Mouse (Mus musculus) embryonic facial prominence, embryonic 11.5 days (tissue): ENCODE data around the gene Rmnd5b. TPM values are rescaled to one million over a fixed set of nuclear protein-coding genes. Genes with fewer than 3 reads are reported as not detected.
"Not testable (repeated sequence)": the region's sequence is repeated elsewhere in the genome, so short reads cannot be mapped to it uniquely, and the experiment has no call there.

Source experiments
- ATAC-seq: fragments of 200-750 bp; cut with Nextera tagmentation; replicated peaks from 2 replicates; pipeline ENCODE4 v1.8.0; 2017; ENCODE audit warnings: low read depth; ENCODE audit not compliant: insufficient number of reproducible peaks, low FRiP score, low TSS enrichment
- DNase-seq: peaks from one replicate; pipeline ENCODE4 v3.0.0-alpha.2; 2015; ENCODE audit warnings: low spot score
- H3K27ac ChIP-seq: fragments of 300-500 bp; sonication (generic); replicated peaks from 2 replicates; pipeline ENCODE4 v1.5.1; 2014; ENCODE audit warnings: mild to moderate bottlenecking, low read depth, low read length, control low read depth
- H3K27me3 ChIP-seq: fragments of 300-500 bp; sonication (generic); 2 replicates; pipeline ENCODE4 v1.6.1; 2014; ENCODE audit warnings: mild to moderate bottlenecking, low read length, moderate library complexity, mixed read lengths; ENCODE audit not compliant: control insufficient read depth, insufficient read depth
- H3K36me3 ChIP-seq: fragments of 300-500 bp; sonication (generic); replicated peaks from 2 replicates; pipeline ENCODE4 v1.6.1; 2014; ENCODE audit warnings: low read depth, mild to moderate bottlenecking, low read length, moderate library complexity, mixed read lengths; ENCODE audit not compliant: control insufficient read depth, insufficient read depth
- H3K4me1 ChIP-seq: fragments of 300-500 bp; sonication (generic); 2 replicates; pipeline ENCODE4 v1.6.1; 2014; ENCODE audit warnings: low read length, mixed read lengths; ENCODE audit not compliant: control insufficient read depth, insufficient read depth
- H3K4me2 ChIP-seq: fragments of 300-500 bp; sonication (generic); 2 replicates; pipeline ENCODE4 v1.6.1; 2014; ENCODE audit warnings: low read depth, mild to moderate bottlenecking, control low read depth, low read length, moderate library complexity
- H3K4me3 ChIP-seq: fragments of 300-500 bp; sonication (generic); 2 replicates; pipeline ENCODE4 v1.5.1; 2014; ENCODE audit warnings: low read depth, low read length, control low read depth
- H3K9ac ChIP-seq: fragments of 300-500 bp; sonication (generic); replicated peaks from 2 replicates; pipeline ENCODE4 v1.6.1; 2014; ENCODE audit warnings: mild to moderate bottlenecking, control low read depth, low read length
- H3K9me3 ChIP-seq: fragments of 300-500 bp; sonication (generic); replicated peaks from 2 replicates; pipeline ENCODE4 v1.6.1; 2016; ENCODE audit warnings: mild to moderate bottlenecking, low read length, inconsistent platforms, mixed read lengths; ENCODE audit not compliant: control insufficient read depth
- WGBS: fragments of 180-500 bp; shearing (Covaris S2); extraction: QIAGEN DNeasy Blood & Tissue Kit; methylation state at CpG from one replicate; pipeline ENCODE4 v1.1.7; 2014; 5-methylcytosine and 5-hydroxymethylcytosine counted together
- polyA plus RNA-seq: library from polyadenylated mRNA; unstranded; fragments of >200 nt; fragmentation: Nextera tagmentation; extraction: Ambion mirVana; gene quantifications from 2 replicates; pipeline ENCODE4 v1.2.1, GENCODE M21; 2014

The Rmnd5b gene
- polyA plus RNA-seq, 1 experiment from 2014 or later: 36.0 TPM

GRCm38 (mm10) chr11:51671376-51671775 lies 35.7 kb upstream of the Rmnd5b start:
- H3K36me3 ChIP-seq: no peaks in the 10 kb centered on the region
- no peaks in the 10 kb centered on the region for H3K4me1 ChIP-seq
- H3K9me3 ChIP-seq: no peaks in the 10 kb centered on the region
- no peak overlapping the region for H3K9ac ChIP-seq
- WGBS: 87% methylated on average over 2 of the region's 2 CpGs
- H3K27me3 ChIP-seq: no peaks in the 10 kb centered on the region
- H3K4me2 ChIP-seq: no peak overlapping the region
- no peak overlapping the region for H3K4me3 ChIP-seq
- DNase-seq (no peak), ATAC-seq (no peak)
- H3K27ac ChIP-seq: no peak overlapping the region

- no peak overlapping the region for H3K4me2 ChIP-seq
- H3K36me3 ChIP-seq: no peaks in the 10 kb centered on the region
- 92% methylated on average over 7 of the region's 7 CpGs for WGBS
- no peak overlapping the region for H3K27ac ChIP-seq
- no peaks in the 10 kb centered on the region for H3K4me1 ChIP-seq
- ATAC-seq (no peak), DNase-seq (no peak)
- no peaks in the 10 kb centered on the region for H3K27me3 ChIP-seq
- H3K9me3 ChIP-seq: no peaks in the 10 kb centered on the region
- no peak overlapping the region for H3K9ac ChIP-seq
- no peak overlapping the region for H3K4me3 ChIP-seq
Measured at GRCm38 (mm10) chr11:51670846-51671245, 35.1 kb upstream of the Rmnd5b start.

- ATAC-seq, H3K4me3 ChIP-seq, H3K4me2 ChIP-seq, H3K9me3 ChIP-seq, H3K27ac ChIP-seq, DNase-seq, H3K9ac ChIP-seq, H3K4me1 ChIP-seq, H3K36me3 ChIP-seq, H3K27me3 ChIP-seq: not testable (repeated sequence)
- WGBS: 94% methylated on average over 7 of the region's 7 CpGs
Measured at GRCm38 (mm10) chr11:51664747-51665146, 29.1 kb upstream of the Rmnd5b start.

- Histone ChIP-seq H3K27me3 (no peaks in the 10 kb centered on the region), H3K4me3 (no peak overlapping the region), H3K4me2 (no peak overlapping the region), H3K9ac (no peak overlapping the region), H3K4me1 (no peaks in the 10 kb centered on the region), H3K27ac (no peak overlapping the region), H3K9me3 (no peaks in the 10 kb centered on the region), H3K36me3 (no peaks in the 10 kb centered on the region)
- DNase-seq (no peak), ATAC-seq (no peak)
- WGBS: 78% methylated on average over 7 of the region's 7 CpGs
Measured at GRCm38 (mm10) chr11:51662632-51663031, 26.9 kb upstream of the Rmnd5b start.

GRCm38 (mm10) chr11:51661867-51662365 lies 26.2 kb upstream of the Rmnd5b start:
- Histone ChIP-seq H3K9ac (no peak overlapping the region), H3K4me3 (no peak overlapping the region), H3K4me1 (no peaks in the 10 kb centered on the region), H3K4me2 (no peak overlapping the region), H3K36me3 (no peaks in the 10 kb centered on the region), H3K9me3 (no peaks in the 10 kb centered on the region), H3K27me3 (no peaks in the 10 kb centered on the region), H3K27ac (no peak overlapping the region)
- WGBS: 82% methylated on average over 16 of the region's 16 CpGs
- no peak for ATAC-seq
- no peak for DNase-seq

- no peak overlapping the region for H3K4me2 ChIP-seq
- ATAC-seq (no peak), DNase-seq (no peak)
Measured at GRCm38 (mm10) chr11:51658705-51659104, 23.0 kb upstream of the Rmnd5b start.

GRCm38 (mm10) chr11:51658291-51658690 lies 22.6 kb upstream of the Rmnd5b start:
- H3K27ac ChIP-seq: no peak overlapping the region
- ATAC-seq: no peak

More at GRCm38 (mm10) chr11:51658705-51659104, 23.0 kb upstream of the Rmnd5b start:
- no peaks in the 10 kb centered on the region for H3K9me3 ChIP-seq
- H3K4me3 ChIP-seq: no peak overlapping the region
- no peaks in the 10 kb centered on the region for H3K36me3 ChIP-seq
- H3K4me1 ChIP-seq: no peaks in the 10 kb centered on the region
- H3K27ac ChIP-seq: no peak overlapping the region
- WGBS: 63% methylated on average over 6 of the region's 6 CpGs
- H3K27me3 ChIP-seq: no peaks in the 10 kb centered on the region
- no peak overlapping the region for H3K9ac ChIP-seq

GRCm38 (mm10) chr11:51656798-51657521 lies 21.3 kb upstream of the Rmnd5b start:
- ATAC-seq (no peak), DNase-seq (no peak)
- H3K4me3 ChIP-seq: no peak overlapping the region
- no peaks in the 10 kb centered on the region for H3K36me3 ChIP-seq
- no peaks in the 10 kb centered on the region for H3K9me3 ChIP-seq
- no peak overlapping the region for H3K9ac ChIP-seq
- H3K4me2 ChIP-seq: no peak overlapping the region
- H3K4me1 ChIP-seq: no peaks in the 10 kb centered on the region
- no peak overlapping the region for H3K27ac ChIP-seq
- no peaks in the 10 kb centered on the region for H3K27me3 ChIP-seq
- 72% methylated on average over 10 of the region's 10 CpGs for WGBS

More at GRCm38 (mm10) chr11:51658291-51658690, 22.6 kb upstream of the Rmnd5b start:
- DNase-seq: no peak
- H3K27me3 ChIP-seq: no peaks in the 10 kb centered on the region
- no peak overlapping the region for H3K4me3 ChIP-seq
- H3K36me3 ChIP-seq: no peaks in the 10 kb centered on the region
- no peak overlapping the region for H3K4me2 ChIP-seq
- no peaks in the 10 kb centered on the region for H3K9me3 ChIP-seq
- no peaks in the 10 kb centered on the region for H3K4me1 ChIP-seq
- 55% methylated on average over 7 of the region's 7 CpGs for WGBS
- no peak overlapping the region for H3K9ac ChIP-seq
